Mouse (Mus musculus) neural tube, embryonic 12.5 days (tissue): ENCODE measurements around the gene Galnt15. TPM values are rescaled to one million over a fixed set of nuclear protein-coding genes. Genes with fewer than 3 reads are reported as not detected.
A peak's percentile ranks its signal among the peaks of the same experiment; 100 is the strongest.

Experiments
- ATAC-seq: fragments of 200-750 bp; cut with Nextera tagmentation; 2 replicates; pipeline ENCODE4 v1.8.0; 2017; ENCODE audit warnings: low read depth, mild to moderate bottlenecking, moderate TSS enrichment, moderate library complexity; ENCODE audit not compliant: low FRiP score
- H3K27ac ChIP-seq: fragments of 300-500 bp; sonication (generic); 2 replicates; pipeline ENCODE4 v1.5.1; 2016
- H3K27me3 ChIP-seq: fragments of 300-500 bp; sonication (generic); replicated peaks from 2 replicates; pipeline ENCODE4 v1.6.1; 2016; ENCODE audit warnings: mild to moderate bottlenecking
- H3K36me3 ChIP-seq: fragments of 300-500 bp; sonication (generic); 2 replicates; pipeline ENCODE4 v1.6.1; 2016; ENCODE audit warnings: mild to moderate bottlenecking
- H3K4me1 ChIP-seq: fragments of 300-500 bp; sonication (generic); 2 replicates; pipeline ENCODE4 v1.6.1; 2016
- H3K4me2 ChIP-seq: fragments of 300-500 bp; sonication (generic); replicated peaks from 2 replicates; pipeline ENCODE4 v1.6.1; 2016; ENCODE audit warnings: mild to moderate bottlenecking
- H3K4me3 ChIP-seq: fragments of 300-500 bp; sonication (generic); 2 replicates; pipeline ENCODE4 v1.5.1; 2016
- H3K9ac ChIP-seq: fragments of 300-500 bp; sonication (generic); 2 replicates; pipeline ENCODE4 v1.6.1; 2016; ENCODE audit warnings: mild to moderate bottlenecking
- H3K9me3 ChIP-seq: fragments of 300-500 bp; sonication (generic); 2 replicates; pipeline ENCODE4 v1.6.1; 2016; ENCODE audit warnings: mild to moderate bottlenecking
- WGBS: fragments of 180-500 bp; shearing (Covaris S2); methylation state at CpG from one replicate; pipeline ENCODE4 v1.1.7; 2016; 5-methylcytosine and 5-hydroxymethylcytosine counted together
- polyA plus RNA-seq: library from polyadenylated mRNA; unstranded; fragments of >200 nt; fragmentation: Nextera tagmentation; extraction: Ambion mirVana; gene quantifications from 2 replicates; pipeline ENCODE4 v1.2.1, GENCODE M21; 2016

The Galnt15 gene
- polyA plus RNA-seq, 1 experiment from 2014 or later: 0.06 TPM

DNA sequence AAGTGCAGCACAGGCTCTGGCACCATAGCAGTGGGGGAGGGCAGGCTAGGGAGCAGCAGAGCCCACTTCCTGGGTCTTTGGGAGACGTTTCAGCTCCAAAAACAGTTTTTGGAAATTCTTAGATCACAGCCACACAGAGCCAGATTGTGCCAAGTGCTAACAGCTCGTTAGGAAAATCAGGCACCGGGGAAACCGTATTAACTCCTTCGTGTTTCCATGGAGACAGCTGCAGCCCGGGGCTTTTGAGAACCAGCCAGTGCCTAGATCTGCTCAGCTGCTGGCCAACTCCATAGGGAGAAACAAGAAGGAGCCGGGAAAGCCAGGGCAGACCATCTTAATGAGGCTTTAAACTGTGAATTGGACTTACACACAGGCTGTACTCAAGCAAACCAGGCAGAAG, 11.9 kb upstream of the Galnt15 start:
- H3K4me1 ChIP-seq: peaks cover 12% of the 10 kb centered on the region
- H3K27ac ChIP-seq: peak overlapping the region; percentile 0; the same call in 1 of the 2 replicates
- 0 out of 2 replicates have a peak overlapping the region, but pooled peaks have one; percentile 4 for H3K9ac ChIP-seq
- peak; percentile 84 for ATAC-seq
- H3K9me3 ChIP-seq: no peaks in the 10 kb centered on the region
- H3K4me2 ChIP-seq: peak overlapping the region; percentile 36; the same call in 1 of the 2 replicates
- H3K4me3 ChIP-seq: no peak overlapping the region
- 9% methylated on average over 7 of the region's 7 CpGs for WGBS
- H3K36me3 ChIP-seq: no peaks in the 10 kb centered on the region
- H3K27me3 ChIP-seq: no peaks in the 10 kb centered on the region

- peak; percentile 66; the same call in 1 of the 2 replicates for ATAC-seq
- 54% methylated on average over 2 of the region's 2 CpGs for WGBS
- H3K4me2 ChIP-seq: peak overlapping the region; percentile 36; the same call in 1 of the 2 replicates
Observed at GRCm38 (mm10) chr14:32017448-32017847, 11.3 kb upstream of the Galnt15 start.

DNA sequence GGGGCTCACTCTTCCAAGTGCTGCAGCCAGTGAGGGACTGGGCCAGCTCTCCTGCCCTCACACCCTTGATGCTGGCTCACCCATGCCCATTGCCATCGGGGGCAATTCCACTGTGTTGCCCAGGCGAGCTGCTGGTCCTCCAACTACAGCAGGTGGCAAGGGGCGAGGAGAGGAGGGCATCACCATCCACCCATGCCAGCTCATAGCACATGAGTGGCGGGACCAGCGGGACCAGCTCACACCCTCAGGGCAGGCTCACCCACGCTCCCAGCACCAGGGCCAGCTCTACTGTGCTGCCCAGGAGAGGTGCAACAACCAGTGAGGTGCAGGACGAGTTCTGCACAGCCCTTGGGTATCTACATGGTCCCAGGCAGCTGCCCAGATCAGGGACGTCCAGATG, 9.7 kb upstream of the Galnt15 start:
- H3K9ac ChIP-seq: no peak overlapping the region
- no peaks in the 10 kb centered on the region for H3K36me3 ChIP-seq
- 82% methylated on average over 8 of the region's 8 CpGs for WGBS
- no peaks in the 10 kb centered on the region for H3K27me3 ChIP-seq
- H3K4me1 ChIP-seq: peaks cover 18% of the 10 kb centered on the region
- no peak overlapping the region for H3K27ac ChIP-seq
- no peaks in the 10 kb centered on the region for H3K9me3 ChIP-seq
- H3K4me2 ChIP-seq: no peak overlapping the region
- no peak for ATAC-seq
- no peak overlapping the region for H3K4me3 ChIP-seq

More at GRCm38 (mm10) chr14:32017448-32017847, 11.3 kb upstream of the Galnt15 start:
- Histone ChIP-seq H3K36me3 (no peaks in the 10 kb centered on the region), H3K27me3 (no peaks in the 10 kb centered on the region), H3K27ac (peak overlapping the region; percentile 0; the same call in 1 of the 2 replicates), H3K4me3 (no peak overlapping the region), H3K9me3 (no peaks in the 10 kb centered on the region), H3K4me1 (peaks cover 15% of the 10 kb centered on the region), H3K9ac (no peak overlapping the region)

- whole genome bisulfite sequencing: 57% methylated on average over 9 of the region's 9 CpGs
- H3K27me3 ChIP-seq: no peaks in the 10 kb centered on the region
- no peaks in the 10 kb centered on the region for H3K36me3 ChIP-seq
- H3K4me2 ChIP-seq: no peak overlapping the region
- H3K27ac ChIP-seq: no peak overlapping the region
- H3K4me3 ChIP-seq: no peak overlapping the region
- H3K9ac ChIP-seq: no peak overlapping the region
- no peak for ATAC-seq
- no peaks in the 10 kb centered on the region for H3K9me3 ChIP-seq
- H3K4me1 ChIP-seq: peaks cover 10% of the 10 kb centered on the region
Observed at GRCm38 (mm10) chr14:32021967-32022366, 6.8 kb upstream of the Galnt15 start.

GRCm38 (mm10) chr14:32022450-32022849, 6.3 kb upstream of the Galnt15 start:
- no peak overlapping the region for H3K27ac ChIP-seq
- H3K4me3 ChIP-seq: no peak overlapping the region
- H3K4me1 ChIP-seq: 0 out of 2 replicates have a peak, but pooled peaks cover 6% of the 10 kb centered on the region
- no peak for ATAC-seq
- H3K27me3 ChIP-seq: no peaks in the 10 kb centered on the region
- no peaks in the 10 kb centered on the region for H3K9me3 ChIP-seq
- H3K4me2 ChIP-seq: no peak overlapping the region
- H3K9ac ChIP-seq: no peak overlapping the region
- no peaks in the 10 kb centered on the region for H3K36me3 ChIP-seq

GRCm38 (mm10) chr14:32023891-32024290, 4.9 kb upstream of the Galnt15 start:
- H3K4me3 ChIP-seq: no peak overlapping the region
- H3K36me3 ChIP-seq: no peaks in the 10 kb centered on the region
- H3K4me2 ChIP-seq: no peak overlapping the region
- no peak for ATAC-seq
- no peaks in the 10 kb centered on the region for H3K27me3 ChIP-seq
- H3K27ac ChIP-seq: no peak overlapping the region
- no peak overlapping the region for H3K9ac ChIP-seq
- H3K9me3 ChIP-seq: no peaks in the 10 kb centered on the region
- 93% methylated on average over 4 of the region's 4 CpGs for WGBS
- peaks cover 14% of the 10 kb centered on the region; the same call in 1 of the 2 replicates for H3K4me1 ChIP-seq

GRCm38 (mm10) chr14:32027218-32027617, 1.6 kb upstream of the Galnt15 start:
- H3K9ac ChIP-seq: no peak overlapping the region
- ATAC-seq: no peak
- H3K36me3 ChIP-seq: no peaks in the 10 kb centered on the region
- peaks cover 14% of the 10 kb centered on the region; the same call in 1 of the 2 replicates for H3K4me1 ChIP-seq
- H3K27me3 ChIP-seq: no peaks in the 10 kb centered on the region
- no peak overlapping the region for H3K4me3 ChIP-seq
- no peaks in the 10 kb centered on the region for H3K9me3 ChIP-seq
- 49% methylated on average over 7 of the region's 7 CpGs for WGBS
- H3K27ac ChIP-seq: no peak overlapping the region
- no peak overlapping the region for H3K4me2 ChIP-seq

GRCm38 (mm10) chr14:32029411-32029992, 713 bp downstream of the Galnt15 start:
- peaks cover 9% of the 10 kb centered on the region; the same call in 1 of the 2 replicates for H3K4me1 ChIP-seq
- no peak overlapping the region for H3K27ac ChIP-seq
- no peak for ATAC-seq
- H3K9ac ChIP-seq: no peak overlapping the region
- no peak overlapping the region for H3K4me2 ChIP-seq
- H3K4me3 ChIP-seq: no peak overlapping the region
- H3K36me3 ChIP-seq: no peaks in the 10 kb centered on the region
- 76% methylated on average over 14 of the region's 14 CpGs for WGBS
- H3K27me3 ChIP-seq: no peaks in the 10 kb centered on the region
- H3K9me3 ChIP-seq: no peaks in the 10 kb centered on the region

DNA sequence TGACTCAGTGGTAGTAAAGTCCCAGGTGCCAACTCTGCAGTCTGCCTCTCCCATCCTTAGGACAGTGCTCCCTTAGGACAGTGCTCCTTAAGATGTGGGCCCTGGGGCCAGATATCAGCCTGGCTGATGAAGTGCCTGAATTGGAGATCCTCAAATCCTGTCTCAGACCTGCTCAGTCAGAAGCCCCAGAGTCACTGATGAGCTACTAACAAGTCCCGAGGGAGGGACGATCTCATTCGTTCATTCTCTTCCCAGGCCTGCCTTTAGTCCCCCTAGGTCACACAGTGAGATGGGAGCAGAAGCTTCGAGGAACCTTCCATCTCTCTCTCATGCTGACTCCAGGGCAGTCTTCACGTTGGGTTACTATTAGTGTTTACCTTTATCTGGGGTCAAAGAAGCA, 1.3 kb downstream of the Galnt15 start:
- ATAC-seq: no peak
- H3K4me2 ChIP-seq: no peak overlapping the region
- no peaks in the 10 kb centered on the region for H3K36me3 ChIP-seq
- no peak overlapping the region for H3K9ac ChIP-seq
- no peak overlapping the region for H3K27ac ChIP-seq
- no peaks in the 10 kb centered on the region for H3K9me3 ChIP-seq
- H3K4me3 ChIP-seq: no peak overlapping the region
- no peaks in the 10 kb centered on the region for H3K27me3 ChIP-seq
- H3K4me1 ChIP-seq: peaks cover 9% of the 10 kb centered on the region; the same call in 1 of the 2 replicates
- WGBS: 74% methylated on average over 5 of the region's 5 CpGs

DNA sequence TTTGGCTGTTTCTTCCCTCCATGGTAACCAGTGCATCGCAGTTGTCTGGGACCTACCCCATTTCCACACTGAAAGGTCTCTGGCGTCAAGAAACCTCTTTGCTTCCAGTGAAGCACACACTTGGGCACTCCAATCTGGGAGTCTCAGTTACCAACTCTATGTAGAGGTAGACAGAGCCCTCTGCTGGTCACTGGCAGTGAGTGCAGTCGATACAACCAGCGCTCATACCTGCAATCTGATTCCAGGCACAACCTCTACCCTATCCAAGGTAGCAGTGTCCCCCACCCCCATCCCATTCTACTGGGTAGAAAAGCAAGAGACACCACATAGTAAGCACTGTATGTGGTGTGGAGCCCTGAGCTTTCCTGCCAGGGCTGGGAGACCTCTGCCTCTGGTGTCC, 3.7 kb downstream of the Galnt15 start:
- 0 out of 2 replicates have a peak, but pooled peaks have one; percentile 13 for ATAC-seq
- Histone ChIP-seq H3K4me1 (peaks cover 9% of the 10 kb centered on the region; the same call in 1 of the 2 replicates), H3K36me3 (no peaks in the 10 kb centered on the region), H3K4me3 (no peak overlapping the region), H3K27me3 (no peaks in the 10 kb centered on the region), H3K27ac (no peak overlapping the region), H3K4me2 (no peak overlapping the region), H3K9ac (no peak overlapping the region), H3K9me3 (no peaks in the 10 kb centered on the region)
- 11% methylated on average over 4 of the region's 4 CpGs for WGBS

DNA sequence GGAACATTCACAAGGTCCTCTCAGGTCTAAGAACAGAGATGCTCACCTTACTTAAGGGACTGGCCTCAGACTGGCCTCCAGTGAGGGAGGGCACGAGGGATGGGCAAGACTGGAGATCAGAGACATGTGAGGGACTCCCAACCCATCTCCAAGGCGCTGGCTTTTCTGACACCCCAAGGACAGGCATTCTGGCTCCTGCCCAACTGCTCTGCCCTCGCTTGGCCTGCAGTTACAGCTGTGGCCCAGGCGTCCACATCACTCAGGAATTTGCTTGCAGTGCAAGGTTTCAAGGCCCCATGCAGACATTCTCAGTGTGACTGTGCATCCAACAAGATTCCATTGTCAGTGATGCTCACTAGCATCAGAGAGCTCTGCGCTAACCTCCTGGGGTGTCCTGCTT, 7.7 kb downstream of the Galnt15 start:
- ATAC-seq: no peak
- no peak overlapping the region for H3K27ac ChIP-seq
- 86% methylated on average over 5 of the region's 5 CpGs for WGBS
- no peak overlapping the region for H3K4me3 ChIP-seq
- H3K36me3 ChIP-seq: no peaks in the 10 kb centered on the region
- H3K9ac ChIP-seq: no peak overlapping the region
- H3K27me3 ChIP-seq: no peaks in the 10 kb centered on the region
- H3K9me3 ChIP-seq: no peaks in the 10 kb centered on the region
- H3K4me2 ChIP-seq: no peak overlapping the region
- no peaks in the 10 kb centered on the region for H3K4me1 ChIP-seq

DNA sequence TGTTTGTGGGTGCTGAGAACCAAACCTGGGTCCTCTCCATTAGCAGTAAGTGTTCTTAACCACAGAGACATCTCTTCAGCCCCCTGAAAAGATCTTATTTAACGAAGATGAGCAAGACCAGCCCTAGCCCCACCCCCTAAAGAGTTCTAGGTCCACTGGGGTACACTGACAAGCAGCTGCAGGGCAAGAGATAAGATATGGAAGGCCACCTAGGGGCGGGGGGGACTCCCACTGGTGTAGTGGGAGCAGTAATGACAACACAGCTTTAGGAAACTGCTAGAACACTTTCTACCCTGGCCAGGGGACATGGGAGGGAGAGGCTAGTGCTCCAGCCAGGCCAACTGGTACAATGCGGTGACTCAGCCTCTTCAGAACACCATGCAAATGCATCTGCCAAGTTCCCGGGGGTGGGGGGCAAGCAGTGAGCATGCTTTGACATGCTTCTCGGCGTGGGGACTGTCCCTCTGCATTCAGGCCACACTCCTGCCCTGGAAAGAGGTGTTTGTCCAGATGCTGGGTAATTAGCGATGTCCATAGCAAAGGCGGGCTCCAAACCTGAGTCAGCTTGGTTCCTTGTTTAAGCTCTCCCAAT, 9.0 kb downstream of the Galnt15 start:
- WGBS: 84% methylated on average over 8 of the region's 8 CpGs
- Histone ChIP-seq H3K27ac (no peak overlapping the region), H3K4me3 (no peak overlapping the region), H3K9ac (no peak overlapping the region), H3K9me3 (no peaks in the 10 kb centered on the region), H3K27me3 (no peaks in the 10 kb centered on the region), H3K4me1 (no peaks in the 10 kb centered on the region), H3K4me2 (no peak overlapping the region), H3K36me3 (no peaks in the 10 kb centered on the region)
- ATAC-seq: no peak

DNA sequence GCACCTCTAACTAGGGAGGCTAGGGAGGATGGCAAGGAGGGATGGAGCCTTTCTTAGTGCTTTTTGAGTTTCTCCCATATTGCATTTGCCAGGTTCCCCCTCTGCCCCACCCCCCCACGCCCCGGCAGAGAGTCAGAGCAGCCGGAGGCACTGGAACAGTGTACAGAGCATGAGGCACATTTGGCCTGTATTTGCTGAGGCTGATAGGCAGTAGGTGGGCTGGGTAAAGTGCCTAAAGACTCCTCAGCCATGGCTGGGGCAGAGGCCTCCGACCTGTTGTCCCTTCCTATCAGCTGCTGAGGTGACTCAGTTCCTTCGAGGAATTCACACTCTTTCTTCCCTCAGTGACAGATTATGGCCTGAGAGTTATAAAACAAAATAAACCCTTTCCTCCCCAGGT, 13.3 kb downstream of the Galnt15 start:
- Histone ChIP-seq H3K4me1 (no peaks in the 10 kb centered on the region), H3K9me3 (no peaks in the 10 kb centered on the region), H3K36me3 (no peaks in the 10 kb centered on the region), H3K4me3 (no peak overlapping the region), H3K27me3 (no peaks in the 10 kb centered on the region), H3K4me2 (no peak overlapping the region), H3K9ac (no peak overlapping the region), H3K27ac (no peak overlapping the region)
- ATAC-seq: no peak
- 54% methylated on average over 5 of the region's 5 CpGs for WGBS
